Comparison of ENCODE assay signal across 8 mouse cellular contexts in the genomic region with DNA sequence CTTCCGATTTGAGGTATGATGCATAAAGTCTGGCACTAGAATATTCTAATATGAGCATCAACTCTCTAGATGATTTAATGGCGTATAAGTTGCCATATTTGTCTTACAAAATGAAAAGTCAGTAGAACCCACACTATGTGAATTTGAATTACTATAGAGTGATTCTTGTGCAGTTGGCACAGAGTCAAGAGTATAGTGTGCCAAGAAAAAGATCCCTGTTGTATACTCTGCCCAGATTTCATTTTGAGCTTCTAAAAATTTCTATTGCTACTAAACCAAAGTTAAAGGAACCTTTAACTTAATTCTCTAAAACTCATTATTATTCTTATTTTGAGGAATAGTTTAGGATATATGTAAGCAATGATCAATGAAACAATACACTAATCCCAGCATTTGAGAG. TPM values are rescaled to one million over a fixed set of nuclear protein-coding genes. Genes with fewer than 3 reads are reported as not detected.
DNase-seq lines count a peak whose midpoint lies in the region; ATAC-seq and TF ChIP-seq lines count a peak whose summit lies in the region.

A gene (plus strand): TSS at position 301 of the 400 bp plus-strand sequence.

- H3K27ac ChIP-seq in embryonic facial prominence, embryonic 15.5 days (replicated peaks): peak within 1 kb of the TSS; percentile 81; the same call in 1 of the 2 replicates
- 0 out of 2 replicates have a peak within 1 kb of the TSS, but pooled peaks have one; percentile 73 for H3K27ac ChIP-seq in intestine, embryonic 15.5 days
- peak within 1 kb of the TSS; percentile 97 for H3K27ac ChIP-seq in midbrain, embryonic 12.5 days (replicated peaks)

- H3K9me3 ChIP-seq in embryonic facial prominence, embryonic 15.5 days (replicated peaks): no peaks in the 10 kb centered on the region
- H3K9me3 ChIP-seq in intestine, embryonic 15.5 days: no peaks in the 10 kb centered on the region
- no peaks in the 10 kb centered on the region for H3K9me3 ChIP-seq in midbrain, embryonic 12.5 days

- no peak for TF ChIP-seq POLR2A in lung, adult 2 months (IDR thresholded peaks at IDR 0.05; ENCODE audit: borderline replicate concordance, extremely low read depth, low read depth, low read length)

- no peaks in the 10 kb centered on the region for H3K27me3 ChIP-seq in embryonic facial prominence, embryonic 15.5 days
- no peaks in the 10 kb centered on the region for H3K27me3 ChIP-seq in intestine, embryonic 15.5 days (replicated peaks)
- H3K27me3 ChIP-seq in midbrain, embryonic 12.5 days: peaks cover 12% of the 10 kb centered on the region; the same call in 1 of the 2 replicates

- H3K9ac ChIP-seq in embryonic facial prominence, embryonic 15.5 days: peak within 1 kb of the TSS; percentile 67
- peak within 1 kb of the TSS; percentile 88 for H3K9ac ChIP-seq in intestine, embryonic 15.5 days
- H3K9ac ChIP-seq in midbrain, embryonic 12.5 days (replicated peaks): peak within 1 kb of the TSS; percentile 98

- H3K4me2 ChIP-seq in embryonic facial prominence, embryonic 15.5 days (replicated peaks): peak within 1 kb of the TSS; percentile 92
- peak within 1 kb of the TSS; percentile 95 for H3K4me2 ChIP-seq in intestine, embryonic 15.5 days (replicated peaks)
- peak within 1 kb of the TSS; percentile 76 for H3K4me2 ChIP-seq in midbrain, embryonic 12.5 days (replicated peaks)

- H3K36me3 ChIP-seq in embryonic facial prominence, embryonic 15.5 days: no peaks in the 10 kb centered on the region
- H3K36me3 ChIP-seq in intestine, embryonic 15.5 days: no peaks in the 10 kb centered on the region
- no peaks in the 10 kb centered on the region for H3K36me3 ChIP-seq in midbrain, embryonic 12.5 days

- H3K4me1 ChIP-seq in lung, adult 2 months (ENCODE audit: control insufficient read depth, insufficient read depth, low read length): no peaks in the 10 kb centered on the region
- peaks cover 9% of the 10 kb centered on the region; the same call in 1 of the 2 replicates for H3K4me1 ChIP-seq in embryonic facial prominence, embryonic 15.5 days
- no peaks in the 10 kb centered on the region for H3K4me1 ChIP-seq in intestine, embryonic 15.5 days (replicated peaks)
- peaks cover 25% of the 10 kb centered on the region for H3K4me1 ChIP-seq in midbrain, embryonic 12.5 days

- peak within 1 kb of the TSS; percentile 42 for H3K4me3 ChIP-seq in lung, adult 2 months (replicated peaks; ENCODE audit: extremely low read depth, low read depth, low read length)
- H3K4me3 ChIP-seq in embryonic facial prominence, embryonic 15.5 days (replicated peaks): peak within 1 kb of the TSS; percentile 83
- H3K4me3 ChIP-seq in intestine, embryonic 15.5 days (replicated peaks): peak within 1 kb of the TSS; percentile 84
- H3K4me3 ChIP-seq in midbrain, embryonic 12.5 days: peak within 1 kb of the TSS; percentile 88

- DNase-seq in lung, adult 2 months: no peak
- DNase-seq in lung, postnatal 10 days: no peak
- DNase-seq in embryo, embryonic 10 days (ENCODE audit: low spot score): no peak
- DNase-seq in cerebellum, adult 18-20 months: no peak
- no peak for DNase-seq in kidney, adult 18-20 months

- ATAC-seq in embryonic facial prominence, embryonic 15.5 days (ENCODE audit: insufficient number of reproducible peaks, low FRiP score, low TSS enrichment, low read depth): no peak
- no peak for ATAC-seq in intestine, embryonic 15.5 days
- no peak for ATAC-seq in midbrain, embryonic 12.5 days (ENCODE audit: low FRiP score, low read depth)

- no peak for TF ChIP-seq CTCF in lung, adult 2 months (IDR thresholded peaks at IDR 0.05; ENCODE audit: insufficient read depth, low read length)

- WGBS in lung, adult 2 months: 84% methylated on average over 2 of the region's 2 CpGs
- WGBS in embryonic facial prominence, embryonic 15.5 days: 78% methylated on average over 2 of the region's 2 CpGs
- WGBS in intestine, embryonic 15.5 days: 92% methylated on average over 2 of the region's 2 CpGs
- WGBS in midbrain, embryonic 12.5 days: 93% methylated on average over 2 of the region's 2 CpGs

RNA-seq across cellular contexts. Expression of the gene that starts here (rescaled TPM):
- polyA plus RNA-seq in lung, adult 2 months (2012; rRNA removed): 4.9 and 6.0 TPM in 2 replicates
- polyA plus RNA-seq in embryonic facial prominence, embryonic 15.5 days (2015; fragmentation: Nextera tagmentation; extraction: Ambion mirVana): 16.9 and 17.0 TPM in 2 replicates
- polyA plus RNA-seq in intestine, embryonic 15.5 days (2015; fragmentation: Nextera tagmentation; extraction: Ambion mirVana): 15.7 and 16.5 TPM in 2 replicates
- polyA plus RNA-seq in midbrain, embryonic 12.5 days (2016; fragmentation: Nextera tagmentation; extraction: Ambion mirVana): 74.1 and 79.0 TPM in 2 replicates
